Mouse (Mus musculus): ENCODE measurements around the gene Ttc30b.

- no peak for TF ChIP-seq CTCF (IDR thresholded peaks at IDR 0.05; ENCODE audit: low read depth, low read length)
- TF ChIP-seq TAL1 (conservative IDR thresholded peaks at IDR 0.05; ENCODE audit: low read depth, low read length), result no peak
Observed at GRCm38 (mm10) chr2:75933541-75933940, 4.8 kb downstream of the Ttc30b start.
